Mouse (Mus musculus): ENCODE measurements around the gene Sod3. TPM values are rescaled to one million over a fixed set of nuclear protein-coding genes. Genes with fewer than 3 reads are reported as not detected.

The Sod3 gene
- polyA plus RNA-seq, 1 experiment from 2014 or later: not detected

- Histone ChIP-seq H3K27ac (replicated peaks; ENCODE audit: low read depth, low read length) (no peak overlapping the region), H3K4me3 (ENCODE audit: low read depth, low read length) (no peak overlapping the region), H3K9me3 (ENCODE audit: control insufficient read depth, low read length) (no peaks in the 10 kb centered on the region), H3K36me3 (ENCODE audit: control insufficient read depth, insufficient read depth, low read length) (no peaks in the 10 kb centered on the region), H3K9ac (ENCODE audit: low read length) (no peak overlapping the region), H3K27me3 (ENCODE audit: control insufficient read depth, insufficient read depth, low read length) (no peaks in the 10 kb centered on the region), H3K4me2 (ENCODE audit: low read depth, severe bottlenecking) (no peak overlapping the region), H3K4me1 (ENCODE audit: control insufficient read depth, insufficient read depth, low read length) (no peaks in the 10 kb centered on the region)
- no peak for ATAC-seq (ENCODE audit: insufficient number of reproducible peaks, low FRiP score, low TSS enrichment, low read depth)
- no peak for DNase-seq (ENCODE audit: low spot score)
- WGBS: 67% methylated on average over 7 of the region's 7 CpGs
These were observed 24.6 kb downstream of the Sod3 start for GRCm38 (mm10) chr5:52388092-52388749.

- Histone ChIP-seq H3K36me3 (ENCODE audit: control insufficient read depth, insufficient read depth, low read length) (no peaks in the 10 kb centered on the region), H3K4me3 (ENCODE audit: low read depth, low read length) (no peak overlapping the region), H3K9ac (ENCODE audit: low read length) (no peak overlapping the region), H3K27me3 (ENCODE audit: control insufficient read depth, insufficient read depth, low read length) (no peaks in the 10 kb centered on the region), H3K9me3 (ENCODE audit: control insufficient read depth, low read length) (no peaks in the 10 kb centered on the region), H3K4me2 (ENCODE audit: low read depth, severe bottlenecking) (no peak overlapping the region), H3K4me1 (ENCODE audit: control insufficient read depth, insufficient read depth, low read length) (no peaks in the 10 kb centered on the region), H3K27ac (replicated peaks; ENCODE audit: low read depth, low read length) (no peak overlapping the region)
- DNase-seq (ENCODE audit: low spot score): no peak
- WGBS: 89% methylated on average over 6 of the region's 6 CpGs
- no peak for ATAC-seq (ENCODE audit: insufficient number of reproducible peaks, low FRiP score, low TSS enrichment, low read depth)
These were observed 26.8 kb downstream of the Sod3 start for GRCm38 (mm10) chr5:52390381-52390780.

- Histone ChIP-seq H3K9ac (ENCODE audit: low read length) (no peak overlapping the region), H3K27me3 (ENCODE audit: control insufficient read depth, insufficient read depth, low read length) (no peaks in the 10 kb centered on the region), H3K4me3 (ENCODE audit: low read depth, low read length) (no peak overlapping the region), H3K36me3 (ENCODE audit: control insufficient read depth, insufficient read depth, low read length) (no peaks in the 10 kb centered on the region), H3K9me3 (ENCODE audit: control insufficient read depth, low read length) (no peaks in the 10 kb centered on the region), H3K4me1 (ENCODE audit: control insufficient read depth, insufficient read depth, low read length) (no peaks in the 10 kb centered on the region), H3K27ac (replicated peaks; ENCODE audit: low read depth, low read length) (no peak overlapping the region), H3K4me2 (ENCODE audit: low read depth, severe bottlenecking) (no peak overlapping the region)
- WGBS: 86% methylated on average over 16 of the region's 16 CpGs
- no peak for ATAC-seq (ENCODE audit: insufficient number of reproducible peaks, low FRiP score, low TSS enrichment, low read depth)
- DNase-seq (ENCODE audit: low spot score): no peak
These were observed 27.9 kb downstream of the Sod3 start for GRCm38 (mm10) chr5:52391471-52391870.

- Histone ChIP-seq H3K9me3 (ENCODE audit: control insufficient read depth, low read length) (no peaks in the 10 kb centered on the region), H3K4me3 (ENCODE audit: low read depth, low read length) (no peak overlapping the region), H3K27ac (replicated peaks; ENCODE audit: low read depth, low read length) (no peak overlapping the region), H3K4me2 (ENCODE audit: low read depth, severe bottlenecking) (no peak overlapping the region), H3K9ac (ENCODE audit: low read length) (no peak overlapping the region), H3K36me3 (ENCODE audit: control insufficient read depth, insufficient read depth, low read length) (no peaks in the 10 kb centered on the region), H3K4me1 (ENCODE audit: control insufficient read depth, insufficient read depth, low read length) (no peaks in the 10 kb centered on the region), H3K27me3 (ENCODE audit: control insufficient read depth, insufficient read depth, low read length) (no peaks in the 10 kb centered on the region)
- WGBS: 88% methylated on average over 4 of the region's 4 CpGs
- DNase-seq (ENCODE audit: low spot score): no peak
- ATAC-seq (ENCODE audit: insufficient number of reproducible peaks, low FRiP score, low TSS enrichment, low read depth): no peak
These were observed 30.2 kb downstream of the Sod3 start for GRCm38 (mm10) chr5:52393756-52394155.

GRCm38 (mm10) chr5:52404373-52404772, 40.8 kb downstream of the Sod3 start:
- Histone ChIP-seq H3K36me3 (ENCODE audit: control insufficient read depth, insufficient read depth, low read length) (no peaks in the 10 kb centered on the region), H3K4me1 (ENCODE audit: control insufficient read depth, insufficient read depth, low read length) (no peaks in the 10 kb centered on the region), H3K4me2 (ENCODE audit: low read depth, severe bottlenecking) (no peak overlapping the region), H3K9ac (ENCODE audit: low read length) (no peak overlapping the region), H3K9me3 (ENCODE audit: control insufficient read depth, low read length) (no peaks in the 10 kb centered on the region), H3K27me3 (ENCODE audit: control insufficient read depth, insufficient read depth, low read length) (no peaks in the 10 kb centered on the region), H3K4me3 (ENCODE audit: low read depth, low read length) (no peak overlapping the region), H3K27ac (replicated peaks; ENCODE audit: low read depth, low read length) (no peak overlapping the region)
- WGBS: 67% methylated on average over 8 of the region's 8 CpGs
- ATAC-seq (ENCODE audit: insufficient number of reproducible peaks, low FRiP score, low TSS enrichment, low read depth): no peak
- DNase-seq (ENCODE audit: low spot score): no peak

- Histone ChIP-seq H3K36me3 (ENCODE audit: control insufficient read depth, insufficient read depth, low read length) (no peaks in the 10 kb centered on the region), H3K27ac (replicated peaks; ENCODE audit: low read depth, low read length) (no peak overlapping the region), H3K4me1 (ENCODE audit: control insufficient read depth, insufficient read depth, low read length) (no peaks in the 10 kb centered on the region), H3K4me2 (ENCODE audit: low read depth, severe bottlenecking) (no peak overlapping the region), H3K4me3 (ENCODE audit: low read depth, low read length) (no peak overlapping the region), H3K27me3 (ENCODE audit: control insufficient read depth, insufficient read depth, low read length) (no peaks in the 10 kb centered on the region), H3K9ac (ENCODE audit: low read length) (no peak overlapping the region), H3K9me3 (ENCODE audit: control insufficient read depth, low read length) (no peaks in the 10 kb centered on the region)
- 83% methylated on average over 7 of the region's 7 CpGs for WGBS
- ATAC-seq (ENCODE audit: insufficient number of reproducible peaks, low FRiP score, low TSS enrichment, low read depth) (no peak), DNase-seq (ENCODE audit: low spot score) (no peak)
These were observed 45.2 kb downstream of the Sod3 start for GRCm38 (mm10) chr5:52408668-52409315.

- whole genome bisulfite sequencing: 93% methylated on average over 12 of the region's 12 CpGs
- DNase-seq (ENCODE audit: low spot score) (no peak), ATAC-seq (ENCODE audit: insufficient number of reproducible peaks, low FRiP score, low TSS enrichment, low read depth) (no peak)
- Histone ChIP-seq H3K9me3 (ENCODE audit: control insufficient read depth, low read length) (no peaks in the 10 kb centered on the region), H3K27me3 (ENCODE audit: control insufficient read depth, insufficient read depth, low read length) (no peaks in the 10 kb centered on the region), H3K4me2 (ENCODE audit: low read depth, severe bottlenecking) (no peak overlapping the region), H3K4me3 (ENCODE audit: low read depth, low read length) (no peak overlapping the region), H3K36me3 (ENCODE audit: control insufficient read depth, insufficient read depth, low read length) (no peaks in the 10 kb centered on the region), H3K27ac (replicated peaks; ENCODE audit: low read depth, low read length) (no peak overlapping the region), H3K4me1 (ENCODE audit: control insufficient read depth, insufficient read depth, low read length) (no peaks in the 10 kb centered on the region), H3K9ac (ENCODE audit: low read length) (no peak overlapping the region)
These were observed 46.6 kb downstream of the Sod3 start for GRCm38 (mm10) chr5:52410197-52410596.

GRCm38 (mm10) chr5:52411567-52411966, 48.0 kb downstream of the Sod3 start:
- Histone ChIP-seq H3K4me3 (ENCODE audit: low read depth, low read length) (no peak overlapping the region), H3K9me3 (ENCODE audit: control insufficient read depth, low read length) (no peaks in the 10 kb centered on the region), H3K4me2 (ENCODE audit: low read depth, severe bottlenecking) (no peak overlapping the region), H3K9ac (ENCODE audit: low read length) (no peak overlapping the region), H3K36me3 (ENCODE audit: control insufficient read depth, insufficient read depth, low read length) (no peaks in the 10 kb centered on the region), H3K27ac (replicated peaks; ENCODE audit: low read depth, low read length) (no peak overlapping the region), H3K27me3 (ENCODE audit: control insufficient read depth, insufficient read depth, low read length) (no peaks in the 10 kb centered on the region), H3K4me1 (ENCODE audit: control insufficient read depth, insufficient read depth, low read length) (no peaks in the 10 kb centered on the region)
- 65% methylated on average over 3 of the region's 3 CpGs for WGBS
- ATAC-seq (ENCODE audit: insufficient number of reproducible peaks, low FRiP score, low TSS enrichment, low read depth) (0 out of 2 replicates have a peak, but pooled peaks have one; percentile 44), DNase-seq (ENCODE audit: low spot score) (peak; percentile 76)
